Mouse (Mus musculus) embryonic stem cell, embryonic (primary cell): ENCODE results near the gene Zfpm1.

Experiments used
- CTCF ChIA-PET, 4 experiments: fragments of 300-600 bp in 2 of 4; fragments of 350-600 bp in 2 of 4; sonication (Branson Sonifier 250); formaldehyde crosslinking; loops; one replicate each; lab custom pipeline; 2022; ENCODE audit warnings: inconsistent platforms in 2 of 4; lab: Charles Lee
- POLR2A ChIA-PET, 4 experiments: fragments of 300-600 bp in 2 of 4; fragments of 350-600 bp in 2 of 4; sonication (Branson Sonifier 250); formaldehyde crosslinking; loops; one replicate each; lab custom pipeline; 2022; ENCODE audit warnings: antibody characterized with exemption in 4 of 4, inconsistent platforms in 1 of 4; lab: Charles Lee

The Zfpm1 gene

DNA sequence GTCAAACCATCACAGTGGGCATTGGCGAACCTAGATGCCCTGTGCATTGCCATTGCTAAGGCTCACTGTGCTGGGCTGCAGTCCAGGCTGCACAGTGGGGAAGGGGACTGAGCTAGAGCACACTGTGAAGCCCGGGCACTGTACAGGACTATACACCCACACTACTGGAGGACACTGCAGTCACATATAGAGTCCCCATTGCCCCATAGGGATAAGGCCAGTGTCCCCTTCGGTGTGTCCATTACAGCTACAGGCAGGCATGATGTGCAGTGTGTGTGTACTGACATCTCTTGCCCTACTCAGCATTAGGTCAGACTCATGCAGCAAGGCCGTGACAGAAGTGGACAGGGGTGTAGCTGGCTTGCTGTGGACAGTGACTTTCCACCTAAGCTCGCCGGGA lies 59.8 kb downstream of the Zfpm1 start:
- CTCF ChIA-PET = interaction anchor here in 2 of 4 experiments (0.7 to 3.0 kb wide), 4 partner anchors 9 to 364 kb away, joined by 4 to 8 read pairs (median 5); no protein-coding TSS in a partner anchor
- POLR2A ChIA-PET = interaction anchor here in 1 of 4 experiments (1.9 kb wide), 1 partner anchor 23 kb away, joined by 4 read pairs; no protein-coding TSS in a partner anchor

DNA sequence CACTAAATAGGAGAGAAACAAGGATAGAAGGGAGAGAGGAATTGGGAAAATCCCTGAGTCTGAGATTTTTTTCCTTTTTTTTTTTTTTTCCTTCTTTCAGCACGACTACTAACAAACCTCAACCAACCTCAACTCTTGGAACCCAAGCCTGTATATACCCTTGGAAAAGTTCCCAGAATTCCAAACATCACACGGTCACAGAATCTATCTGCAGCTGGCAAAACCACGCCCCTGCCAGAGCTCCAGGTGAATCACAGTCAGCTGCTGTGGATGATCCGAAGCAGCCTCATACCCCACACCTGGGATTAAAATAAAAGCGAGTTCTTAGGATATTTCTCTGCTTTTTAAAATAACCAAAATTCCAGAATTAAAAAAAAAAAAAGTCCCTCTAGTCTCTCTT lies 60.4 kb downstream of the Zfpm1 start:
- POLR2A ChIA-PET = interaction anchor here in 2 of 4 experiments (0.7 to 1.2 kb wide), 4 partner anchors 8 to 181 kb away, joined by 3 read pairs; no protein-coding TSS in a partner anchor
- CTCF ChIA-PET = interaction anchor here in 3 of 4 experiments (0.7 to 3.0 kb wide), 7 partner anchors 10 to 493 kb away, joined by 3 to 8 read pairs (median 5); no protein-coding TSS in a partner anchor

- CTCF ChIA-PET = interaction anchor here in 3 of 4 experiments (0.6 to 3.0 kb wide), 8 partner anchors 10 to 493 kb away, joined by 3 to 8 read pairs (median 4); no protein-coding TSS in a partner anchor
- POLR2A ChIA-PET = interaction anchor here in 2 of 4 experiments (0.6 to 1.4 kb wide), 7 partner anchors 9 to 180 kb away, joined by 3 read pairs; no protein-coding TSS in a partner anchor
Measured at GRCm38 (mm10) chr8:122342806-122343209, 60.9 kb downstream of the Zfpm1 start.

GRCm38 (mm10) chr8:122343341-122343740 lies 61.4 kb downstream of the Zfpm1 start:
- CTCF ChIA-PET = interaction anchor here in 3 of 4 experiments (0.6 to 3.0 kb wide), 7 partner anchors 11 to 494 kb away, joined by 3 to 8 read pairs (median 4); no protein-coding TSS in a partner anchor
- POLR2A ChIA-PET = interaction anchor here in 2 of 4 experiments (0.6 to 1.4 kb wide), 5 partner anchors 9 to 72 kb away, joined by 3 read pairs; no protein-coding TSS in a partner anchor

GRCm38 (mm10) chr8:122343758-122344157 lies 61.8 kb downstream of the Zfpm1 start:
- ChIA-PET CTCF (interaction anchor here in 2 of 4 experiments (1.1 to 3.0 kb wide), 5 partner anchors 11 to 494 kb away, joined by 3 to 8 read pairs (median 5); no protein-coding TSS in a partner anchor), POLR2A (interaction anchor here in 1 of 4 experiments (1.2 to 1.4 kb wide), 2 partner anchors 20 to 73 kb away, joined by 3 read pairs; no protein-coding TSS in a partner anchor)

DNA sequence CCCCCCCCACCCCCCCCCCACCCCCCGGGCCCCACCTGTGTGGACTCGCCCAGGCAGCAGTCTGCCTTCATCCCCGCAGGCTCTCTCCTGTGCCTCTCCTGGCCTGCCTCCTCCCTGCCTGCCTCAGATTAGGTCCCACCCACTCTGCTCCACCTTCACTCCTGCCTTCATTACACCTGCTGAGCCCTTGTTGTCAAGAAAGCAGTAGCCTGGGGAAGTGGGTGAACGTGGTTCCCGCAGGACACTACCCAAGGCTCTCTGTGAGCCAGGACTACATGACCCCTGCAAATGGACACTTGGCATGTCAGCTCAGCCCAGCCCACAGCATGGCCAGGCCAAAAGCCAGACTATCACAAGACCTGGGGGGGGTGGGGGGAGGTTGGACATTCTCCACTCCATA lies 62.3 kb downstream of the Zfpm1 start:
- CTCF ChIA-PET = interaction anchor here in 2 of 4 experiments (0.6 to 3.0 kb wide), 2 partner anchors 75 to 373 kb away, joined by 3 to 8 read pairs; no protein-coding TSS in a partner anchor
- POLR2A ChIA-PET = interaction anchor here in 3 of 4 experiments (0.6 to 1.4 kb wide), 4 partner anchors 20 to 73 kb away, joined by 3 read pairs; no protein-coding TSS in a partner anchor

DNA sequence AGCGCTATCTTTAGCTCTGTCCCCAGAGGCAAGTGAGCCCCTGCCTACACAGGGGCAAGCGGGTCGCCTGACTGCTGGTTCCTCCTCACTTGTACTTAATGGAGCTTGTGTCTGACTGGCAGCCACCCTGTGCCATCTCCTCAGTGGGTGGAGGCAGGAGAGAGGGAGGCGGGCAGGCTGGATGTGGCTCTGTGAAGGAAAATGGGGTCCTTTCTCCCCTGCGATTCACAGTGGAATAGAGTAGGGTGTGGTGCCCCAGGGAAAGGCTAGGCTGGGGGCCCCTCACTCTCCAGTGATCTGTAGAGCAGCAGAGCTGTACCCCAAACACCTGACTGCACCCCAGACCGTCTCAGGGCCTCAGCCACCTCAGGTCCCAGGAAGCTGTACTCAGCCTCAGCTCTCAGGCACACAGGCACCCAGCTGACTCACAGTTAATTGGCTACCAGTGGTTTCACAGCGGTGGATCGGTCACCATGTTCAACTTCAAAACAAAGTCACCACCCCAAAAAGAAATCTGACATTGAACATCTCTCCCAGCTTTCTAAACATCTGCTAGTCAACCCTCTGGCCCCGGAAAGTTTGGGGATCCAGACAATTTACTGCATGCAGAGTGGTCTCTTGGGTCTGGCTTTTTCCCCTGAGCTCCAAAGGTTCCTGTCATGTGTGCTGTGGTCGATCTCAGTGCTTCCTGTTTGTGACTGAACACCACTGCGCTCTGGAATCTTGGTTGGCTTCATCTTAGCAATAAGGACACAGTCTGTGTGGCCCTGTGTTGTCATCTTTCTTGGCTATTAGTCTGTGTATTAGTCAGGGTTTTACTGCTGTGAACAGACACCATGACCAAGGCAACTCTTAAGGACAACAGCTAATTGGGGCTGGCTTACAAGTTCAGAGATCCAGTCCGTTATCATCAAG lies 63.5 kb downstream of the Zfpm1 start:
- ChIA-PET CTCF (interaction anchor here in 3 of 4 experiments (0.7 to 2.2 kb wide), 6 partner anchors 9 to 359 kb away, joined by 3 to 6 read pairs (median 4); no protein-coding TSS in a partner anchor), POLR2A (interaction anchor here in 2 of 4 experiments (0.7 to 1.2 kb wide), 5 partner anchors 8 to 645 kb away, joined by 3 to 4 read pairs (median 3); no protein-coding TSS in a partner anchor)

DNA sequence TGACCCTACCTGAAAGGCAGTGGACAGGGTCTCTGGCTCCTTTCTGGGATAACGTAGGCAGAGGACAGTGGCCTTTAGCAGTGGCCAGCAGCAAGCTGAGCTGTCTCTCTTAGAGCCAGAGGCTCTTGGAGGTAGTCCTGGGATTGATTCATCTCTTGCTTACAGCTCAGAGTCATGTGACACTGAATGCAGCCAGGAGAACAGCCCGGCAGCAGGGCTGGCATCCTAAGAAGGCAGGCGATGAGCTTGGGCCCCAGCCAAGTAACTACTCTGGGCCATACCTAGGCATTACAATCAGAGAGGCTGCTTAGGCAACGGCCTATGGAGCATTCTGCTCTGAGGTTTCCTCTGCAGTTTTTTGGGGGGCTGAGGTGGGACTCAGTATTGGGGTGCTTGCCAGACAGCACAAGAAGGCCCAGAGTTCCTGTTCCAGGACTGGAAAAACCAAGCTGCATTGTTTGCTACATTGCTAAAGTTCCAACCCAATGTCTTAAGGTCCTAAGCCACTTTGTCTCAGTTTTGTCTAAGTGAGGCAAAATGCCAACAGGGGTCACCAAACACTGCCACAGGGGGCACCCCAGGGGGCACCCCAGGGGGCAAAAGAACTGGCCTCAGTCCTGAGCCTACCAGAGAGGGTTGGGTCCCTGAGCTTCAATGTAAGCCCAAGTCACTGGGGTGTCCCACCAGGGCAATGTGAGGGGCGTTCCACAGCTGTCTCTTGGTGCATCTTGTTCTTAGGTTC lies 66.0 kb downstream of the Zfpm1 start:
- POLR2A ChIA-PET = interaction anchor here in 2 of 4 experiments (0.7 to 1.6 kb wide), 3 partner anchors 9 to 21 kb away, joined by 3 to 6 read pairs (median 3); no protein-coding TSS in a partner anchor
- CTCF ChIA-PET = interaction anchor here in 3 of 4 experiments (0.5 to 1.6 kb wide), 5 partner anchors 12 to 438 kb away, joined by 3 to 7 read pairs (median 3); no protein-coding TSS in a partner anchor

- POLR2A ChIA-PET = no interaction called here
- CTCF ChIA-PET = interaction anchor here in 2 of 4 experiments (0.5 to 1.2 kb wide), 5 partner anchors 20 to 990 kb away, joined by 3 to 8 read pairs (median 3); partner anchors contain the start of gene Mvd (in 1 of the 2)
Measured at GRCm38 (mm10) chr8:122349357-122350297, 67.7 kb downstream of the Zfpm1 start.

DNA sequence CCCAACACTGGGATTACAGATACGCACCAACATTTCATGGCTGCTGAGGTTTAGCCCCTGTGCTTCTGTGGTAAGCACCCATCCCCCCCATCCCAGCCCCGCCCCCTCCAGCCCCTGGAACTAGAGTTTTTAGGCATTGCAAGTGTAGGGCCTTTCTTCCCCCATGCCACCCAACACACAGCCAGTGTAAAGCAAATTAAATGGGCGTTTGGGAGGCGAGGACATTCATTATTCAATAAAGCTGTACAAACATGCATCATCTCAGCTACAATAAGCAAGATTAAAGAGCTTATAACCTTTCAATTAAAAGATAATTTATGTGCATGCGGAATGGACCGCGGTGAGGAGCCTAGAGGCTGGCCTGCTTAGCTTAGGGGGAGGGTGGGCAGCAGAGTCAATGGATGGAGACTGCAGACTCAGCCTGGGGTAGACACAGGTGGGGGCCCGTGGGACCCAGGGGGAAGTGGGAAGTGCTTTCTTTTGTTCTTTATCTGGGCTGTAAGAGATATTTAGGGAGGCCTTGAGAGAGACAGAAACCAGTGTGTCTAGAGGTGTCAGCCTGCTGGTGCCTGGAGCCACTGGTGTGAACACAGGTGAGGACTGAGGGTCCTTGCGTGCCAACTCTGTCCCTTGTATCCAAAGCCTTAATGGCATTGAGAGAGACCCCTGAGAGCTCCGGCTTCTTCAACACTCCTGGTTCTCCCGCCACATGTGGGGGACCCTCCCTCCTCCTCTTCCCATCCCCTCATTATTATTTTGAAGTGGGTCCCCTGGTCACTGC lies 68.6 kb downstream of the Zfpm1 start:
- CTCF ChIA-PET = interaction anchor here in 3 of 4 experiments (0.5 to 0.9 kb wide), 5 partner anchors 19 to 656 kb away, joined by 3 to 5 read pairs (median 3); no protein-coding TSS in a partner anchor

DNA sequence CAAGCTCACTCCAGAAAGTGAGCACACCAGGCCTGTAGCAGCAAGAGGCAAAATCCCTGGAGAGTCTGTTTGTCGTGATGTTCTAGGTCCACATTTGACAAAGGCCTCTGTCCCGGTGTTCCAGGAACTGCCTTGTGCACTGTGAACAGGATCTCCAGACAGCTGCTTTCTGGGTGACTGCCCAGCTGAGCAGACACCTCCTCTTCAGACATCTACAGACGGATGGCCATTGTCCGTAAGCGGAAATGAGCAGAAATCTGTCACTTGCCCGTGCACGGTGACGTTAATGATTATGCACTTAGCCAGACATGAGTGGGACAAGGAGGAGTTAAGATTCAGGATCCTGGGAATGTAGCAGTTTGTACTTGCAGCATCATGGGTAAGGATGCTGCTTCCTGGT lies 72.2 kb downstream of the Zfpm1 start:
- ChIA-PET CTCF (interaction anchor here (0.6 to 2.8 kb wide), 8 partner anchors 11 to 235 kb away, joined by 3 to 12 read pairs (median 6); no protein-coding TSS in a partner anchor), POLR2A (interaction anchor here in 1 of 4 experiments (0.5 to 1.3 kb wide), 4 partner anchors 9 to 278 kb away, joined by 3 to 4 read pairs (median 3); no protein-coding TSS in a partner anchor)

More for the DNA sequence above, 68.6 kb downstream of the Zfpm1 start:
- POLR2A ChIA-PET = no interaction called here

DNA sequence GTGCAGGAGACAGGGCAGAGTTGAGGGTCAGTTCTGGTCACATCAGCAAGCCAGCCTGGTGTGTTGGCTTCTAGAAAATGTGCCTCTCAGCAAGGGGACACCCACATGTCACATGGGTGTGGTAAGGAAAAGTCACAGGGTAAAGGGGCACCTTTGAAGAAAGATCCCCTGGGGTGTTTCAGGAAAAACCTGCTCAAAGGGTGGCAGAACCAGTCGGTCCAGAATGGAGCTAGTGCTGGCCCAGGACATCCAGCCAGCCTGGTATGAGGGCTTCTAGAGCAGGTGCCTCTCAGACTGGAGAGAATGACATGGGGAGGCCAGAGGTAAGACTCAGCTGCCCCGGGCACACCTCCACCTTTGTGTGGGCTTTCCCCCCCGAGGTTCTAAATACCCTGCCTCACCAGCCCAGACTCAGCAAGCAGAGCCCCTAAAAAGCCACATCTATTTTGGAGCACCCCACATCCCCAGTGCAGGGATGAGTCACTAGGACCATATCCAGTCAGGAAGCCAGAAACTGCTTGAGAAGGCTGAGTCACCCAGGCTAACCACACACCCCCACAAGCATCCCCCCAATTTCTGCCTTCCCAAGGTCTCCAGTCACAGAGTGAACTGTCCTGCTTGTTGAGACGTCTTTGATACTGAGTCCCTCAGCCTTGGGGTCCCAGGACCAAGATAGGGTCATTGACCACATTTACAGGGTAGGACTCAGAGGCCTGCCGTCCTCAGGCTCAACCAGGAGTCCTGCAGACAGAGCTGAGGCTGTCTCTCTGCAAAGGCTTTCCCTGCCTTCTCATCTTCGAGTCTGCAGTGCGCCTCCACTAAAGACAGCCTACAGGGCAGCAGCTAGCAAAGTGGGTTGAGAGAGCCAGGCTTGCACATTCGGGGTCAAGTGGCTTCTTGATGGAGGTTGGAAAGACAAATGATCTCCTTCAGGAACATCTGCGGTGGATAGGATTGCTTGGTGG lies 74.0 kb downstream of the Zfpm1 start:
- CTCF ChIA-PET = interaction anchor here (0.6 to 1.5 kb wide), 6 partner anchors 14 to 1765 kb away, joined by 3 to 7 read pairs (median 3); no protein-coding TSS in a partner anchor
- POLR2A ChIA-PET = interaction anchor here in 1 of 4 experiments (1.1 kb wide), 1 partner anchor 25 kb away, joined by 3 read pairs; no protein-coding TSS in a partner anchor

GRCm38 (mm10) chr8:122357202-122357601 lies 75.3 kb downstream of the Zfpm1 start:
- ChIA-PET POLR2A (interaction anchor here in 2 of 4 experiments (0.7 to 1.4 kb wide), 3 partner anchors 12 to 31 kb away, joined by 3 read pairs; no protein-coding TSS in a partner anchor), CTCF (interaction anchor here in 2 of 4 experiments (0.8 to 1.5 kb wide), 2 partner anchors 12 to 17 kb away, joined by 3 read pairs; no protein-coding TSS in a partner anchor)

DNA sequence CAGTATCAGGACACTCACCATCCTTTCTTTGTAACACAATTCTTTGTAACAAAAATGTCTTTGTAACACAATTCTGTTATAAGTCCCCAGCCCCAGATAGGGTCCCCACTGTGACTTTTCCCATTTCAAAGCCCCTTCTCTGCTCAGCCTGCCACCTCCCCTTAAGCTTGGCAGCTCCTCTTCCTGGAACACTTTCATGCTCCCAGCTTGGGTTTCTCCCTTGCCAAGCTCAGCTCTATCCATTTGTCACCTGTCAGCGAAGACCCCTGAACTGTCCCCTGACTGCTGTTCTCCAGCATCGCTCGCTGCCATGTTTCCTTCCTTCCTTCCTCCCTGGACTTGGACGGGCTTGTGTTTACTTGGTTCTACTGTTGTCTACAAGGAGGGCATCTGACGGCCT lies 75.7 kb downstream of the Zfpm1 start:
- ChIA-PET CTCF (interaction anchor here in 2 of 4 experiments (0.8 to 1.5 kb wide), 2 partner anchors 12 to 17 kb away, joined by 3 read pairs; no protein-coding TSS in a partner anchor), POLR2A (interaction anchor here in 2 of 4 experiments (0.7 to 2.5 kb wide), 3 partner anchors 12 to 31 kb away, joined by 3 to 6 read pairs (median 3); no protein-coding TSS in a partner anchor)
